Mouse (Mus musculus): Measurements from ENCODE around the gene Fgfr2.

DNA sequence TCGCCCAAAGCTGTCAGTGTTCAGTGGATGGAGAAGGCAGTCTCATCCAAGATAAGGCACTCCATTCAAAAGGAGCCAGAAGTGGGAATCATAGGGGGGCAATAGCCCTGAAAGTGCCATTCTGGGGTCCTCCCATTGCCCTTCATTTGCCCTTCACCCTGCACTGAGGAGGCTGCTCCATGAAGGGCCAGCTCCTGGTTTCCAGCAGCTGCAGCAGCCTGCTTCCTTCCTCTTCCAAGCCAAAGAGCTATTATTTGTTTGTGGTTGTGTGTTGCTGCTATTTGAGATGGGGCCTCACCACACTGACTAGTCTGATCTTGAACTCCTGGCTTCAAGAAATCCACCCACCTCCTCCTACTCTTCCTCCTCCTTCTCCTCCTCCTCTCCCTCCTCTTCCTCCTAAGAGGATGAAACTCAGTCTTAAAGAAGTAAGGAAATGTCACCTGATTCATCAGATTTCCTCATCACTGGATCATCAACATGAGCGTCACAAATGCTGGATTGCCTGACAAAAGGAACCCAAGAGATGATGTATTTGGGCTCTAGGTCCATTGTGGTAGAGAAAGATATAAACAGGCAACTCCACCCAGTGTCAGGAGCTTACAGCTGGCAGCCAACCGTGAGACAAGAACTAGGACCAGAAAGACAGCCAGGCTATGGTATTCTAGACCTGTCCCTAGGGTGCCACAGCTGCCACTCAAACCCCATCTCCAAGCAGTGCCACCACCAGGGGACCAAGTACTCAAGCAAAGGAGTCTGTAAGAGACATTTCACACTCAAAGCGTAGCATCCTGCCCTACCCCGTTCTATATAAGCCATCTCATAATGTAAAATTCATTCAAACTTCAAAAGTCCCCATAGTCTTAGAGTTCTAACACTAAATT lies 817.4 kb downstream of the Fgfr2 start:
- TF ChIP-seq CTCF (IDR thresholded peaks at IDR 0.05; ENCODE audit: borderline replicate concordance, insufficient read depth, low read length) (no peak), POLR2A (IDR thresholded peaks at IDR 0.05; ENCODE audit: low read depth, low read length) (no peak)
